Mouse (Mus musculus) mouse trophoblast stem cell (cell line): ENCODE measurements at regions not wholly inside any gene's neighbourhood (a gene's known extent, or its start where the extent isn't known, plus 50 kb on each side); places are given as distances from the start of the nearest gene placed in this dataset.

ENCODE experiments used
- in situ Hi-C, 2 experiments: fragments of 300-500 bp; cut with MseI, MboI; formaldehyde crosslinking; loops; 2 replicates in 1 of 2; 3 replicates in 1 of 2; pipeline ENCODE4 v1.15.1; 2025

GRCm38 (mm10) chr3:49096118-49096517 lies 661.0 kb downstream of the Pcdh18 start:
- in situ Hi-C loops = loop anchor here in 1 of 2 experiments (25.0 kb wide), 1 partner anchor 991 kb away; no protein-coding TSS in a partner anchor

GRCm38 (mm10) chr3:49093818-49094680 lies 663.1 kb downstream of the Pcdh18 start:
- in situ Hi-C loops = loop anchor here in 1 of 2 experiments (25.0 kb wide), 1 partner anchor 993 kb away; no protein-coding TSS in a partner anchor

- in situ Hi-C loops = no loop called here
These were observed 688.3 kb downstream of the Pcdh18 start for GRCm38 (mm10) chr3:49068801-49069200.

DNA sequence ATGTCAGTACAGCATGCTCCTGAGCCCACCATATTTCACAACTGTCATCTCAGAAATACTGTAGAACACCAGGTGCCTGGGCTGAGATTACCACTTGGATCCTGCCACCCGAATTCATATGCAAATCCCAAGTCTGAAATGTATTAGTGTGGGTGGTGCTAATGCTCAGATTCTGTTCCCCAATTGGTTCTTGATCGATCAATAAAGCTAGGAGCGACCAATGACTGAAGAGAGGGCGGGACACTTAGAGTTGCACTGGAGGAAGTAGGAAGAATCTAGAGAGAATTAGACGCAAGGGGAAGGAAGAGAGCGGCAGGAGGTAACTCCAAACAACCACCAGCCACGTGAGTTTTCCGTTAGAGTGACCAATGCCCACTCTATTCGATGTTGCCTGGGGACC lies 695.0 kb downstream of the Pcdh18 start:
- in situ Hi-C loops = no loop called here

DNA sequence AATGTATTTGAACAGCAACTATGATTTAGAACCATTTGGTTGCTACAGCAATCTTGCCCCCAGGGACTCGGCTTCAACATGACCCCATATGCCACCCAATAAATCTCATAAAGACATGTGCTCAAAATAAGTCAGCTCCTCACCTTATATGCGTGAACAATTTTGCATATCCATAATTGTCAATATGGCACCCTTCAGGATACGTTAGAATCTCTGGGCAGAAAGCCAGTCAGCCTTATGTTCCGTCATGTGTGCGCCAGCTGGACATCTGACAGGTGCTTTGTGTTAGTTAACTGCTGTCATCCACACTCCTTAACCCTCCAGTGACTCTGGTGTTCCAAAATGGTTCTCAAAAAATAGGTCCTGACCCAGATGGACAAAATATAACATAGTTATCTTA lies 724.1 kb downstream of the Pcdh18 start:
- in situ Hi-C loops = no loop called here

DNA sequence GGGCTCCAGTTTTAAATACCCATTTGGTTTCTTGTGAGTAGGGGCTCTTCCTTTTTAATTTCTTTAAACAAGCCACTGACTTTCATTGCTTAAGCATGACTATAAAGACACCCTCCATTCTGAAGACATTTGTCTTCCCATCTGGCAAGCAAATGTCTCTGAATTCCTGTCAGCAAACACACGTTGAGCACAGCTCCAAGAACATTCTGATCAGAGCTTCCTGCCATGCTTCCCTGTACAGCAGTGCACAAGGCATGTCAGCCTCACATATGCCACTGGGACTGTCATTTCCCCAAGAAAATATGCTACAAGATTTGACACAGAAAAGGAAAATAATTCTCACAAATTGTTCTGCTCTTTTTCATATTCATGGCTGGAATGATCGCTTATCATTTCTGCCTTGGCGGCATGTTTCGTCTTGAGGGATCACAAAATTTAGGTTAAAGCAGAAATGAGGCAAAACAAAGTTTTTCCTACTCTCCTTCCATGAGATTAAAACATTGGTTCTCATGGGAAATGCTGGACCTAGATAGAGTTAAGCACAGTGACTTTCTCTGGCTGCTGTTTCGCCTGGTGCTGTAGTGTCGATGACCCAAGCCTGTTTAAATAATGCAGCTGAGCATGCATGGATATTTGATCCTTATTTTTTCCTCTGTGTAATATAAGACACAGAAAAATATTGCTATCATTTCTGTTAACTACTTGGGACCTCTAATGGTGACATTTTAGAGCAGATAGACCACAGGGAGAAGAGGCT lies 747.7 kb downstream of the Pcdh18 start:
- in situ Hi-C loops = no loop called here
